Mouse (Mus musculus) heart, embryonic 12.5 days (tissue): ENCODE measurements around the gene Apol9a. TPM values are rescaled to one million over a fixed set of nuclear protein-coding genes. Genes with fewer than 3 reads are reported as not detected.

ENCODE experiments used
- ATAC-seq: fragments of 200-750 bp; cut with Nextera tagmentation; 2 replicates; pipeline ENCODE4 v1.8.0; 2017; ENCODE audit warnings: moderate TSS enrichment, moderate library complexity; ENCODE audit not compliant: insufficient number of reproducible peaks, low FRiP score
- H3K27ac ChIP-seq: fragments of 300-500 bp; sonication (generic); 2 replicates; pipeline ENCODE4 v1.5.1; 2016; ENCODE audit warnings: mild to moderate bottlenecking, moderate library complexity; ENCODE audit not compliant: poor library complexity, severe bottlenecking
- H3K27me3 ChIP-seq: fragments of 300-500 bp; sonication (generic); replicated peaks from 2 replicates; pipeline ENCODE4 v1.6.1; 2016; ENCODE audit warnings: mild to moderate bottlenecking, moderate library complexity
- H3K36me3 ChIP-seq: fragments of 300-500 bp; sonication (generic); 2 replicates; pipeline ENCODE4 v1.6.1; 2016; ENCODE audit warnings: mild to moderate bottlenecking, moderate library complexity
- H3K4me1 ChIP-seq: fragments of 300-500 bp; sonication (generic); replicated peaks from 2 replicates; pipeline ENCODE4 v1.6.1; 2016; ENCODE audit warnings: mild to moderate bottlenecking
- H3K4me2 ChIP-seq: fragments of 300-500 bp; sonication (generic); 2 replicates; pipeline ENCODE4 v1.6.1; 2016; ENCODE audit warnings: mild to moderate bottlenecking, moderate library complexity
- H3K4me3 ChIP-seq: fragments of 300-500 bp; sonication (generic); 2 replicates; pipeline ENCODE4 v1.5.1; 2016; ENCODE audit warnings: mild to moderate bottlenecking
- H3K9ac ChIP-seq: fragments of 300-500 bp; sonication (generic); 2 replicates; pipeline ENCODE4 v1.6.1; 2016; ENCODE audit warnings: mild to moderate bottlenecking, moderate library complexity
- H3K9me3 ChIP-seq: fragments of 300-500 bp; sonication (generic); replicated peaks from 2 replicates; pipeline ENCODE4 v1.6.1; 2016; ENCODE audit warnings: mild to moderate bottlenecking, moderate library complexity
- WGBS: fragments of 180-500 bp; shearing (Covaris S2); methylation state at CpG from one replicate; pipeline ENCODE4 v1.1.7; 2016; 5-methylcytosine and 5-hydroxymethylcytosine counted together
- polyA plus RNA-seq: library from polyadenylated mRNA; unstranded; fragments of >200 nt; fragmentation: Nextera tagmentation; extraction: Ambion mirVana; gene quantifications from 2 replicates; pipeline ENCODE4 v1.2.1, GENCODE M21; 2016

The Apol9a gene
- polyA plus RNA-seq, 1 experiment from 2014 or later: 0.74 TPM

- H3K36me3 ChIP-seq: no peaks in the 10 kb centered on the region
- H3K27ac ChIP-seq: no peak overlapping the region
- H3K4me1 ChIP-seq: no peaks in the 10 kb centered on the region
- no peak overlapping the region for H3K9ac ChIP-seq
- WGBS: 77% methylated on average over 7 of the region's 7 CpGs
- H3K9me3 ChIP-seq: no peaks in the 10 kb centered on the region
- no peak for ATAC-seq
- H3K27me3 ChIP-seq: 0 out of 2 replicates have a peak, but pooled peaks cover 7% of the 10 kb centered on the region
- no peak overlapping the region for H3K4me3 ChIP-seq
- H3K4me2 ChIP-seq: no peak overlapping the region
These were observed 34.0 kb downstream of the Apol9a start for GRCm38 (mm10) chr15:77376920-77377319.

DNA sequence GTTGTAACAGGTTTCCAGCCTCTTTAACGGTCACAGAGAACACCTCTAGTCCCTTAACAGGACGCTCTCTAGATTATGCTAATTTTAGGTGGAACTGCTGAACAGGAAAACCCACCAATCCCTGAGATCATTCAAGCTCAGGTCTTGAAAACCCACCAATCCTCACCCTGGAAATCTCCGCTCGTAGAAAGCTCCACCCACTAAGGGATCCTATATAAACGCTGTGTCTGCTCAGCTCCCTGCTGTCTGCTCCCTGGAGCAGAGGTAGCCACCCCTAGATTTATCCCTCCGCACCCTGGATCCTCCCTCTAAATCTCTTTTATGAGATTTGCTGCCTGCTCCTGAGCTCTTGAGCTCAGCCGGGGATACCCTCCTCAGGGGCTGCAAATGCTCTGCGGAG, 40.3 kb downstream of the Apol9a start:
- H3K9ac ChIP-seq: no peak overlapping the region
- WGBS: 85% methylated on average over 8 of the region's 8 CpGs
- ATAC-seq: no peak

GRCm38 (mm10) chr15:77369981-77370380, 41.0 kb downstream of the Apol9a start:
- Histone ChIP-seq H3K4me3 (no peak overlapping the region), H3K9ac (no peak overlapping the region), H3K27ac (no peak overlapping the region), H3K9me3 (no peaks in the 10 kb centered on the region), H3K4me2 (no peak overlapping the region), H3K27me3 (0 out of 2 replicates have a peak, but pooled peaks cover 2% of the 10 kb centered on the region), H3K4me1 (peaks cover 25% of the 10 kb centered on the region), H3K36me3 (no peaks in the 10 kb centered on the region)
- 91% methylated on average over 21 of the region's 21 CpGs for WGBS
- no peak for ATAC-seq

More for the DNA sequence above, 40.3 kb downstream of the Apol9a start:
- no peak overlapping the region for H3K27ac ChIP-seq
- peaks cover 25% of the 10 kb centered on the region for H3K4me1 ChIP-seq
- H3K36me3 ChIP-seq: no peaks in the 10 kb centered on the region
- 0 out of 2 replicates have a peak, but pooled peaks cover 7% of the 10 kb centered on the region for H3K27me3 ChIP-seq
- no peak overlapping the region for H3K4me2 ChIP-seq
- no peaks in the 10 kb centered on the region for H3K9me3 ChIP-seq
- no peak overlapping the region for H3K4me3 ChIP-seq

GRCm38 (mm10) chr15:77368818-77369320, 42.1 kb downstream of the Apol9a start:
- Histone ChIP-seq H3K27ac (no peak overlapping the region), H3K9ac (no peak overlapping the region), H3K27me3 (no peaks in the 10 kb centered on the region), H3K4me2 (0 out of 2 replicates have a peak overlapping the region, but pooled peaks have one; percentile 55), H3K36me3 (no peaks in the 10 kb centered on the region), H3K4me1 (peaks cover 28% of the 10 kb centered on the region), H3K4me3 (no peak overlapping the region), H3K9me3 (no peaks in the 10 kb centered on the region)
- ATAC-seq: no peak
- WGBS: 75% methylated on average over 12 of the region's 12 CpGs

DNA sequence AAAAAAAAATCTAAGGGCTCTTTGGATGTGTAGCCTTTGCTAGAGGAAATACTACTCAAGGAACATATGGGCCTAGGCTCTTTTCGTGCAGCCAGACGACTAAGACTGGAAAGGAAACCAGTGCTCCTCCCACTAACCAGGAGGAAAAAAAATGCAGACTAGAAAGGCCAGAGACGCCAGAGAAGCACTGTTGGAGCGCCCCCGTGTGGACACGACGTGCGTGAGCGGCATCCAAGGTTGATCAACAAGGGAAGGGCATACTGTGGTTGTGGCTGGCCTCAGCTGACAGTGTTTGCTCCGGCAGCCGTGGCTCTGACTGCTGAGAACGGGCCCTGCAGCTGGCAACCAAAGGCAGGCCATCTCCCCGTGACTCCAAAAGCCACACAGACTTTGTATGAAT, 42.8 kb downstream of the Apol9a start:
- WGBS: 0% methylated on average over 13 of the region's 13 CpGs
- peak; percentile 56; the same call in 1 of the 2 replicates for ATAC-seq

GRCm38 (mm10) chr15:77367504-77367903, 43.4 kb downstream of the Apol9a start:
- Histone ChIP-seq H3K4me1 (peaks cover 34% of the 10 kb centered on the region), H3K27ac (peak overlapping the region; percentile 68), H3K36me3 (no peaks in the 10 kb centered on the region), H3K9me3 (no peaks in the 10 kb centered on the region), H3K4me3 (no peak overlapping the region), H3K9ac (no peak overlapping the region), H3K4me2 (no peak overlapping the region), H3K27me3 (no peaks in the 10 kb centered on the region)
- WGBS: 42% methylated on average over 8 of the region's 8 CpGs
- ATAC-seq: no peak

More for the DNA sequence above, 42.8 kb downstream of the Apol9a start:
- H3K36me3 ChIP-seq: no peaks in the 10 kb centered on the region
- peak overlapping the region; percentile 56 for H3K9ac ChIP-seq
- peaks cover 34% of the 10 kb centered on the region for H3K4me1 ChIP-seq
- no peaks in the 10 kb centered on the region for H3K9me3 ChIP-seq
- H3K4me2 ChIP-seq: peak overlapping the region; percentile 55
- 0 out of 2 replicates have a peak overlapping the region, but pooled peaks have one; percentile 17 for H3K4me3 ChIP-seq
- no peak overlapping the region for H3K27ac ChIP-seq
- no peaks in the 10 kb centered on the region for H3K27me3 ChIP-seq

- under 1% methylated on average over 26 of the region's 26 CpGs for WGBS
- H3K9ac ChIP-seq: peak overlapping the region; percentile 66; the same call in 1 of the 2 replicates
- peak overlapping the region; percentile 86 for H3K27ac ChIP-seq
- H3K36me3 ChIP-seq: no peaks in the 10 kb centered on the region
- H3K4me2 ChIP-seq: peak overlapping the region; percentile 77
- peak overlapping the region; percentile 32 for H3K4me3 ChIP-seq
- peaks cover 34% of the 10 kb centered on the region for H3K4me1 ChIP-seq
- peak; percentile 48 for ATAC-seq
- no peaks in the 10 kb centered on the region for H3K27me3 ChIP-seq
- no peaks in the 10 kb centered on the region for H3K9me3 ChIP-seq
These were observed 44.0 kb downstream of the Apol9a start for GRCm38 (mm10) chr15:77366706-77367484.

- peak overlapping the region; percentile 77 for H3K4me2 ChIP-seq
- no peaks in the 10 kb centered on the region for H3K9me3 ChIP-seq
- peak overlapping the region; percentile 86; the same call in 1 of the 2 replicates for H3K27ac ChIP-seq
- H3K9ac ChIP-seq: no peak overlapping the region
- H3K36me3 ChIP-seq: no peaks in the 10 kb centered on the region
- peaks cover 34% of the 10 kb centered on the region for H3K4me1 ChIP-seq
- no peak overlapping the region for H3K4me3 ChIP-seq
- H3K27me3 ChIP-seq: no peaks in the 10 kb centered on the region
- no peak for ATAC-seq
- 42% methylated on average over 9 of the region's 9 CpGs for WGBS
These were observed 45.0 kb downstream of the Apol9a start for GRCm38 (mm10) chr15:77365700-77366570.

DNA sequence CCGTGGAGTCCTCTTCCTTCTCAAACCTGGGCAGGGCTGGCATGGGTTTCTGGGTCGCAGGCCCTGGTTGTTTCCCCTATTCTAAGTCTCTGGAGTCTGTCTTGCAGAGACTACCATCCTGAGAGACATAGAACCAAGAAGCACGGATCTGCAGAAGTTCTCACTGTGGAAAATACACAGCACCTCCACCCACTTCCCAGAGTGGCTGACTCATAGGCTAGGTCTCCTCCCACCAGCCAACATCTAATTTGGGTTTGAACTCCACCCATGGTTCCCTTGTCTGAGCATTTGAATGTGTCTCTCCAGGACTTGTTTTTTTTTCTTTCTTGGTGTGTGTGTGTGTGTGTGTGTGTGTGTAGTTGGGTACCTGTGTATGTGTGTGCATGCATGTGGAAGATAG, 46.9 kb downstream of the Apol9a start:
- WGBS: 58% methylated on average over 3 of the region's 3 CpGs
- H3K4me1 ChIP-seq: peaks cover 35% of the 10 kb centered on the region

GRCm38 (mm10) chr15:77363578-77363977, 47.4 kb downstream of the Apol9a start:
- Histone ChIP-seq H3K4me1 (peaks cover 35% of the 10 kb centered on the region), H3K36me3 (no peaks in the 10 kb centered on the region), H3K27me3 (no peaks in the 10 kb centered on the region), H3K4me2 (no peak overlapping the region), H3K4me3 (no peak overlapping the region), H3K9ac (no peak overlapping the region), H3K9me3 (no peaks in the 10 kb centered on the region), H3K27ac (no peak overlapping the region)
- WGBS: 46% methylated on average over 6 of the region's 6 CpGs
- no peak for ATAC-seq

More for the DNA sequence above, 46.9 kb downstream of the Apol9a start:
- H3K4me2 ChIP-seq: no peak overlapping the region
- H3K4me3 ChIP-seq: no peak overlapping the region
- H3K9me3 ChIP-seq: no peaks in the 10 kb centered on the region
- H3K36me3 ChIP-seq: no peaks in the 10 kb centered on the region
- no peaks in the 10 kb centered on the region for H3K27me3 ChIP-seq
- no peak for ATAC-seq
- no peak overlapping the region for H3K27ac ChIP-seq
- H3K9ac ChIP-seq: no peak overlapping the region

DNA sequence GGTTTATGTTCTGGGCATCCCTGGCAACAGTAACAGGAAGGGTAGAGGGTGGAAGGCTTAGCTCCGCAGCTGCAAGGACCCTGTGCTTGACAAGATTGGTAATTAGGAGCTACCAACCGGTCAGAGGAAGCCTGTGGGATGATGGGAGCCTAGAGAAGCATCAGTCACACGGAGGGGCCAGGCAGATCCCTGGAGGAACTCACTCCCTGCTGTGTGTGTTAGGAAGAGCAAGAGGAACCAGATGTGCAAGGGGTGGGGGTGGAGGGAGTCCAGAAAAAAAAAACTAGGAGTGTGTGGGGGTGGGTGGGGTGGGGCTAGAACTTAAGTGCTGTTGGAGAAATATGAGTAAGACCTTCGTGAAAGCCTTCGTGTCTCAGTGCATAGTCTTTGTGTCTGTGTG, 48.0 kb downstream of the Apol9a start:
- Histone ChIP-seq H3K9ac (no peak overlapping the region), H3K4me3 (no peak overlapping the region), H3K27ac (no peak overlapping the region), H3K4me1 (peaks cover 35% of the 10 kb centered on the region), H3K4me2 (no peak overlapping the region), H3K9me3 (no peaks in the 10 kb centered on the region), H3K36me3 (no peaks in the 10 kb centered on the region), H3K27me3 (no peaks in the 10 kb centered on the region)
- WGBS: 29% methylated on average over 5 of the region's 5 CpGs
- ATAC-seq: no peak
